15 mouse cellular contexts compared by ENCODE assay signal in the genomic region with DNA sequence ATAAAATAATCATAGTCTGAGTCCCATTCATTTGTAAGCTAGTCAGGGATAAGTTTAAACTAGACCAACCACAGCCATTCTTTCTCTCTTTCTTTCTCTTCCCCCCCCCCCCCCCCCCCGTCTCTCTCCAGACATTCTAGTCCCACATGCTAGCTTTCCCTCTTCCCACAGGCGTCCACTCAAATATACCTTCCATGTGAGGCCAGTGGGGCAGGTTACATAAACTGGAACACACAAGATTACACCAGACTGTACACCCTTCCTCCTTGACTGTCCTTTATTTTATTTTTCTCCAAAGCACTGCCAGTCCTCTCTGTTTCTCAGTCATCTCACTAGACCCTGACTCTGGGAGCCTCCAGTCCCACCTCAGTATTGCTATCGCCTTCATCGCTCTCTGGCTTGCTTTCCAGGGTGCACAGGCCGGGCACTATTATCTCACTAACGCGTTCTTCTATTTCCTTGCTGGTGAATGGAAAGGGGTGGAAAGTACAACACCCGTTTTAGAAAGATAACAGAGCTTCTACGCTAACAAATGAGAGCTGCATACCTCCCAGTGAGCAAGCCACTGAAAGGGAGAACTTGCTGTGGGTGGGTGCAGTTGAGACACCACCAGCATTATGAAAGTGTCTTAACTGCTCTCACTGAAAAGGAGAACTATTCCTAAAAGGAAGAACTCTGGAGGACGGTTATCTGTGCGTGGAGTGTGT. TPM values are rescaled to one million over a fixed set of nuclear protein-coding genes. Genes with fewer than 3 reads are reported as not detected.
DNase-seq lines count a peak whose midpoint lies in the region; ATAC-seq and TF ChIP-seq lines count a peak whose summit lies in the region.
"Had no signal": no experiment of that assay in that cellular context is flagged by ENCODE, and none has a peak within 500 bp of the region (broad histone marks: within the 10 kb centered on the region; RNA-seq: fewer than 3 reads in every experiment).

No protein-coding gene starts in this region.

- DNase-seq in frontal cortex, postnatal 14 days (ENCODE audit: low spot score in 2 of 2), result no peak
- no peak for DNase-seq in stomach, postnatal 0 days (ENCODE audit: low spot score)
- DNase-seq in liver, embryonic 14.5 days (ENCODE audit: low read depth in 3 of 3, low spot score in 3 of 3), result peak; percentile 81 to 87 (median 85)
- no peak for DNase-seq in kidney, postnatal 4 days
- no peak for DNase-seq in gastrocnemius, postnatal 10 days
- DNase-seq: spleen, adult 18-20 months; thymus, adult 18-20 months had no signal

- no peak overlapping the region for H3K4me3 ChIP-seq in stomach, embryonic 15.5 days (replicated peaks)
- no peak overlapping the region for H3K4me3 ChIP-seq in stomach, postnatal 0 days (ENCODE audit: low read depth, low read length)
- peak overlapping the region; percentile 24 to 35; a peak in 3 of 4 replicates for H3K4me3 ChIP-seq in liver, embryonic 14.5 days (ENCODE audit: insufficient read depth in 1 of 2, low read depth in 2 of 2, low read length in 2 of 2)
- H3K4me3 ChIP-seq in hindbrain, embryonic 16.5 days (ENCODE audit: low read length), result no peak overlapping the region
- H3K4me3 ChIP-seq: hindbrain, embryonic 15.5 days; myocyte had no signal

- no peaks in the 10 kb centered on the region for H3K36me3 ChIP-seq in stomach, embryonic 15.5 days
- no peaks in the 10 kb centered on the region for H3K36me3 ChIP-seq in stomach, postnatal 0 days (ENCODE audit: control insufficient read depth, insufficient read depth, low read length)
- H3K36me3 ChIP-seq in liver, embryonic 14.5 days (replicated peaks; ENCODE audit: control insufficient read depth, insufficient read depth, low read depth), result no peaks in the 10 kb centered on the region
- H3K36me3 ChIP-seq in hindbrain, embryonic 16.5 days (ENCODE audit: control insufficient read depth, insufficient read depth, low read length), result no peaks in the 10 kb centered on the region
- H3K36me3 ChIP-seq: hindbrain, embryonic 15.5 days had no signal

- no peaks in the 10 kb centered on the region for H3K27me3 ChIP-seq in stomach, embryonic 15.5 days (replicated peaks)
- H3K27me3 ChIP-seq in stomach, postnatal 0 days (ENCODE audit: control insufficient read depth, insufficient read depth, low read length), result no peaks in the 10 kb centered on the region
- H3K27me3 ChIP-seq in liver, embryonic 14.5 days (ENCODE audit: control insufficient read depth, insufficient read depth, low read length), result no peaks in the 10 kb centered on the region
- H3K27me3 ChIP-seq in hindbrain, embryonic 16.5 days (replicated peaks; ENCODE audit: control insufficient read depth, insufficient read depth, low read length), result no peaks in the 10 kb centered on the region
- H3K27me3 ChIP-seq: hindbrain, embryonic 15.5 days had no signal

- no peak for TF ChIP-seq CTCF in stomach, postnatal 0 days (IDR thresholded peaks at IDR 0.05; ENCODE audit: low read depth)
- TF ChIP-seq CTCF in liver, embryonic 14.5 days (IDR thresholded peaks at IDR 0.05; ENCODE audit: low read depth), result no peak

- 66% methylated on average over 11 of the region's 11 CpGs for WGBS in stomach, embryonic 15.5 days
- 68% methylated on average over 10 of the region's 11 CpGs for WGBS in stomach, postnatal 0 days
- 10% methylated on average over 11 of the region's 11 CpGs for WGBS in liver, embryonic 14.5 days (ENCODE audit: insufficient replicate concordance)
- 81% methylated on average over 10 of the region's 11 CpGs for WGBS in hindbrain, embryonic 16.5 days

- no peak overlapping the region for H3K9ac ChIP-seq in stomach, embryonic 15.5 days
- no peak overlapping the region for H3K9ac ChIP-seq in stomach, postnatal 0 days (ENCODE audit: low read length)
- peak overlapping the region; percentile 14 for H3K9ac ChIP-seq in liver, embryonic 14.5 days (replicated peaks)
- no peak overlapping the region for H3K9ac ChIP-seq in hindbrain, embryonic 16.5 days (ENCODE audit: low read depth, low read length)
- H3K9ac ChIP-seq: hindbrain, embryonic 15.5 days had no signal

- H3K4me2 ChIP-seq in stomach, embryonic 15.5 days, result no peak overlapping the region
- H3K4me2 ChIP-seq in stomach, postnatal 0 days (replicated peaks; ENCODE audit: low read depth), result no peak overlapping the region
- peak overlapping the region; percentile 70 for H3K4me2 ChIP-seq in liver, embryonic 14.5 days (ENCODE audit: low read depth)
- no peak overlapping the region for H3K4me2 ChIP-seq in hindbrain, embryonic 16.5 days (ENCODE audit: low read length)
- H3K4me2 ChIP-seq: hindbrain, embryonic 15.5 days had no signal

- TF ChIP-seq EP300 in stomach, postnatal 0 days (optimal IDR thresholded peaks at IDR 0.05), result no peak
- peak; percentile 88 for TF ChIP-seq EP300 in liver, embryonic 14.5 days (IDR thresholded peaks at IDR 0.05; ENCODE audit: low read depth)

- no peaks in the 10 kb centered on the region for H3K9me3 ChIP-seq in stomach, embryonic 15.5 days
- H3K9me3 ChIP-seq in stomach, postnatal 0 days (ENCODE audit: control insufficient read depth, low read length), result no peaks in the 10 kb centered on the region
- no peaks in the 10 kb centered on the region for H3K9me3 ChIP-seq in liver, embryonic 14.5 days (ENCODE audit: control insufficient read depth, low read length)
- H3K9me3 ChIP-seq in hindbrain, embryonic 16.5 days (ENCODE audit: control insufficient read depth, low read length), result no peaks in the 10 kb centered on the region
- H3K9me3 ChIP-seq: hindbrain, embryonic 15.5 days had no signal

- H3K27ac ChIP-seq in stomach, embryonic 15.5 days, result no peak overlapping the region
- no peak overlapping the region for H3K27ac ChIP-seq in stomach, postnatal 0 days (replicated peaks)
- H3K27ac ChIP-seq in liver, embryonic 14.5 days, result peak overlapping the region; percentile 89
- no peak overlapping the region for H3K27ac ChIP-seq in hindbrain, embryonic 16.5 days (ENCODE audit: low read depth, low read length)
- H3K27ac ChIP-seq: hindbrain, embryonic 15.5 days; kidney, postnatal 0 days; macrophage had no signal

- ATAC-seq in frontal cortex, adult (ENCODE audit: low TSS enrichment), result peak; percentile 82
- peak; percentile 87; the same call in 1 of the 2 replicates for ATAC-seq in stomach, embryonic 15.5 days (ENCODE audit: insufficient read depth, low FRiP score, low read depth)
- no peak for ATAC-seq in stomach, postnatal 0 days (ENCODE audit: low FRiP score, low TSS enrichment)
- ATAC-seq in liver, embryonic 14.5 days (ENCODE audit: insufficient read depth), result peak; percentile 89
- ATAC-seq in hindbrain, embryonic 16.5 days, result no peak
- ATAC-seq: activated CD4-positive, CD25-positive, alpha-beta regulatory T cell, adult 4 months had no signal

- peaks cover 14% of the 10 kb centered on the region for H3K4me1 ChIP-seq in stomach, embryonic 15.5 days
- H3K4me1 ChIP-seq in stomach, postnatal 0 days (replicated peaks; ENCODE audit: control insufficient read depth, insufficient read depth), result no peaks in the 10 kb centered on the region
- H3K4me1 ChIP-seq in liver, embryonic 14.5 days (replicated peaks; ENCODE audit: control insufficient read depth in 2 of 2, insufficient read depth in 2 of 2, low read length in 1 of 2), result peaks cover 23 to 40% of the 10 kb centered on the region in 2 experiments
- peaks cover 12% of the 10 kb centered on the region for H3K4me1 ChIP-seq in hindbrain, embryonic 16.5 days (ENCODE audit: control insufficient read depth, insufficient read depth, low read depth, low read length)

RNA-seq across cellular contexts. Expression of a gene that starts 5.4 kb away (rescaled TPM):
- polyA plus RNA-seq in stomach, embryonic 15.5 days (2015; fragmentation: Nextera tagmentation; extraction: Ambion mirVana), result 12.5 and 13.5 TPM in 2 replicates
- polyA plus RNA-seq in stomach, postnatal 0 days (2015; fragmentation: Nextera tagmentation; extraction: Ambion mirVana), result 10.9 and 11.5 TPM in 2 replicates
- 3.9 and 4.9 TPM in 2 replicates for polyA plus RNA-seq in liver, embryonic 14.5 days (2012; rRNA removed)
- polyA plus RNA-seq in liver, embryonic 14.5 days (2014; fragmentation: Nextera tagmentation; extraction: Ambion mirVana), result 5.8 and 5.9 TPM in 2 replicates
- 31.9 and 34.1 TPM in 2 replicates for polyA plus RNA-seq in hindbrain, embryonic 16.5 days (2015; fragmentation: Nextera tagmentation; extraction: Ambion mirVana)
- total RNA-seq in gastrocnemius, postnatal 10 days (2021), result 10 to 100 TPM; 29.2 to 35.4 TPM

RNA-seq across cellular contexts. Expression of a gene that starts 6.4 kb away (rescaled TPM):
- 13.8 and 15.2 TPM in 2 replicates for polyA plus RNA-seq in stomach, embryonic 15.5 days (2015; fragmentation: Nextera tagmentation; extraction: Ambion mirVana)
- 6.8 and 7.1 TPM in 2 replicates for polyA plus RNA-seq in stomach, postnatal 0 days (2015; fragmentation: Nextera tagmentation; extraction: Ambion mirVana)
- polyA plus RNA-seq in liver, embryonic 14.5 days (2012; rRNA removed), result 10.1 and 12.8 TPM in 2 replicates
- polyA plus RNA-seq in liver, embryonic 14.5 days (2014; fragmentation: Nextera tagmentation; extraction: Ambion mirVana), result 15.3 and 17.0 TPM in 2 replicates
- 12.7 and 13.9 TPM in 2 replicates for polyA plus RNA-seq in hindbrain, embryonic 16.5 days (2015; fragmentation: Nextera tagmentation; extraction: Ambion mirVana)
- total RNA-seq in gastrocnemius, postnatal 10 days (2021), result 1 to 10 TPM; 2.6 to 3.7 TPM

Comparison
In these comparisons a context has a peak if more than half of its experiments do, and no peak if none do; other contexts are left out.
1. ATAC-seq: peak in frontal cortex, adult (single experiment), stomach, embryonic 15.5 days (single experiment) and liver, embryonic 14.5 days (single experiment); none in stomach, postnatal 0 days (single experiment) and hindbrain, embryonic 16.5 days (single experiment).
2. DNase-seq: peak in liver, embryonic 14.5 days (3 of 3); none in frontal cortex, postnatal 14 days (0 of 2), stomach, postnatal 0 days (single experiment), kidney, postnatal 4 days (0 of 2) and gastrocnemius, postnatal 10 days (single experiment).
3. H3K4me3 ChIP-seq: peak in liver, embryonic 14.5 days (2 of 2); none in stomach, embryonic 15.5 days (single experiment), stomach, postnatal 0 days (single experiment) and hindbrain, embryonic 16.5 days (single experiment).